Mouse (Mus musculus): ENCODE results near the gene Lekr1.

- no peak for TF ChIP-seq ZC3H11A (IDR thresholded peaks at IDR 0.05; ENCODE audit: borderline replicate concordance, low read depth, low read length)
- TF ChIP-seq CHD2 (IDR thresholded peaks at IDR 0.05; ENCODE audit: low read depth, low read length): no peak
Observed at GRCm38 (mm10) chr3:65826716-65827115, 160.7 kb downstream of the Lekr1 start.
